Mouse (Mus musculus) thymus, adult 2 months (tissue): ENCODE data around the gene Map3k21.

ENCODE experiments used
- CTCF ChIP-seq: fragments of 200-500 bp; IDR thresholded peaks from 2 replicates; pipeline ENCODE4 v1.5.1; 2012; ENCODE audit warnings: mild to moderate bottlenecking, control low read depth, low read length, moderate library complexity, borderline replicate concordance; ENCODE audit not compliant: control insufficient read depth, poor library complexity, insufficient read depth; ENCODE audit errors: extremely low read depth
- POLR2A ChIP-seq: fragments of 200-500 bp; IDR thresholded peaks from 2 replicates; pipeline ENCODE4 v1.6.1; 2012; ENCODE audit warnings: mild to moderate bottlenecking, low read length, control low read depth, moderate library complexity; ENCODE audit not compliant: control insufficient read depth, poor library complexity, insufficient read depth; ENCODE audit errors: extremely low read depth

DNA sequence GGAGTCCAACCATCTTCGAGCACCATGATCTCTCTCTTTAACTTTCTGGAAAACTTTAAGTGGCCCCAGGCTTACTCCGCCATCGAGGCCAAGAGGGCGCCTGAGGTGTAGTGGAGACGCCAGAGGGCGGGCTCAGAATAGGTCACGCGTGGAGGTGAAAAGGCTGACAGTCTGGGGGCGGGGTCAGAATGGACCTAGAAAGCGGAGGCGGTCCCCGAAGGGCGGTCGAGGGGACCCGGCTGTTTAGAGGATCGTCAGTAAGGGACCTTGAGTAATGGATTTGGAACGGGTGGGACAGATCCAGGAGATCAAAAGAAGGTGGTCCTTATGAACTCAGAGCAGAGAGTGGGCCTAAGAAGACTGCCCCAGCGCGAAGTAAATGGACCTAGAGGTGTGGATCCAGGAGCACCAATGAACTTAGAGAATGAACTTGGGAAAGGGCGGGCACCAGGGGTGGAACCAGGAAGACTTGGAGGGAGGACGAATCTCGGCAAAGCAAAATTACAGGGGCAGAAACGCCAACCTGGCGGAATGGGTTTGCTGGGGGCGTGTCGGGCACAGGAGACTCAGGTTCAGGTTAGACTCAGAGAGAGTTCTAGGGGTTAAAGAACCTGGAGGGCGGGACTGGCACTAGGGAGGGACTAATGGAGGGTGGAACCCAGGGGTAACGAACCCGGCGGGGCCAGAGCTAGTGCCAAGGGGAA lies 437 bp upstream of the Map3k21 start:
- TF ChIP-seq CTCF, result no peak
- no peak for TF ChIP-seq POLR2A
